Mouse (Mus musculus) liver, adult 2 months (tissue): ENCODE measurements around the gene C1qtnf5. TPM values are rescaled to one million over a fixed set of nuclear protein-coding genes. Genes with fewer than 3 reads are reported as not detected.
A peak's percentile ranks its signal among the peaks of the same experiment; 100 is the strongest.

Experiments used
- DNase-seq: peaks from one replicate; pipeline ENCODE4 v3.0.0-alpha.2; 2011; ENCODE audit warnings: low read depth, low spot score; ENCODE audit errors: extremely low read depth
- H3K27ac ChIP-seq: fragments of 200-500 bp; replicated peaks from 2 replicates; pipeline ENCODE4 v1.5.1; 2012; ENCODE audit warnings: low read depth, mild to moderate bottlenecking, control low read depth, inconsistent platforms, low read length; ENCODE audit not compliant: insufficient read depth
- H3K27me3 ChIP-seq: fragments of 200-500 bp; 2 replicates; pipeline ENCODE4 v1.6.1; 2012; ENCODE audit warnings: mild to moderate bottlenecking, moderate library complexity, low read length, inconsistent platforms; ENCODE audit not compliant: control insufficient read depth, insufficient read depth
- H3K36me3 ChIP-seq: fragments of 200-500 bp; 2 replicates; pipeline ENCODE4 v1.6.1; 2012; ENCODE audit warnings: low read length, inconsistent platforms; ENCODE audit not compliant: control insufficient read depth, insufficient read depth
- H3K4me1 ChIP-seq: fragments of 200-500 bp; 2 replicates; pipeline ENCODE4 v1.6.1; 2011; ENCODE audit warnings: low read length; ENCODE audit not compliant: control insufficient read depth, insufficient read depth
- H3K4me3 ChIP-seq: fragments of 200-500 bp; 2 replicates; pipeline ENCODE4 v1.5.1; 2011; ENCODE audit warnings: low read depth, mild to moderate bottlenecking, control low read depth, low read length, moderate library complexity; ENCODE audit not compliant: insufficient read depth
- H3K79me2 ChIP-seq: fragments of 200-500 bp; 2 replicates; pipeline ENCODE4 v1.6.1; 2012; ENCODE audit warnings: inconsistent platforms, mild to moderate bottlenecking, low read length, moderate library complexity; ENCODE audit not compliant: control insufficient read depth, insufficient read depth
- H3K9ac ChIP-seq: fragments of 200-500 bp; 2 replicates; pipeline ENCODE4 v1.6.1; 2012; ENCODE audit warnings: low read depth, mild to moderate bottlenecking, control low read depth, inconsistent platforms, low read length
- CTCF ChIP-seq: fragments of 200-500 bp; IDR thresholded peaks from 2 replicates; pipeline ENCODE4 v1.5.1; 2011; ENCODE audit warnings: low read depth, low read length, control low read depth
- POLR2A ChIP-seq: fragments of 200-500 bp; IDR thresholded peaks from 2 replicates; pipeline ENCODE4 v1.6.1; 2011; ENCODE audit warnings: low read length, control low read depth; ENCODE audit not compliant: insufficient read depth; ENCODE audit errors: extremely low read depth
- WGBS: fragments of 180-500 bp; shearing (Covaris S2); methylation state at CpG from one replicate; pipeline ENCODE4 v1.1.7; 2018; 5-methylcytosine and 5-hydroxymethylcytosine counted together
- polyA plus RNA-seq: library from polyadenylated mRNA; depleted of rRNA; stranded (reverse); fragments of >200 nt; gene quantifications from 2 replicates; pipeline ENCODE4 v1.2.3, GENCODE M21; 2012
- total RNA-seq: library from RNA; depleted of rRNA; stranded (reverse); fragments of >200 nt; gene quantifications from 2 replicates; pipeline ENCODE4 v1.2.3, GENCODE M21; 2014

Gene C1qtnf5
- total and polyA plus RNA-seq, 2 experiments = 3.0 to 5.7 TPM

GRCm38 (mm10) chr9:44119011-44119410 lies 12.0 kb downstream of the C1qtnf5 start:
- Histone ChIP-seq H3K27ac (no peak overlapping the region), H3K4me3 (no peak overlapping the region), H3K4me1 (no peaks in the 10 kb centered on the region; the same call in 1 of the 2 replicates), H3K9ac (no peak overlapping the region), H3K36me3 (no peaks in the 10 kb centered on the region), H3K79me2 (no peaks in the 10 kb centered on the region), H3K27me3 (no peaks in the 10 kb centered on the region)
- DNase-seq = peak; percentile 20
- 65% methylated on average over 5 of the region's 5 CpGs for WGBS
- peak; percentile 83 for TF ChIP-seq CTCF
- no peak for TF ChIP-seq POLR2A

- H3K9ac ChIP-seq = no peak overlapping the region
- no peak for TF ChIP-seq CTCF
- no peak for TF ChIP-seq POLR2A
- DNase-seq = no peak
- H3K4me3 ChIP-seq = no peak overlapping the region
- H3K36me3 ChIP-seq = no peaks in the 10 kb centered on the region
- no peak overlapping the region for H3K27ac ChIP-seq
- no peaks in the 10 kb centered on the region for H3K27me3 ChIP-seq
- H3K4me1 ChIP-seq = no peaks in the 10 kb centered on the region
- no peaks in the 10 kb centered on the region for H3K79me2 ChIP-seq
- 79% methylated on average over 8 of the region's 8 CpGs for WGBS
These were observed 13.0 kb downstream of the C1qtnf5 start for GRCm38 (mm10) chr9:44119948-44120465.

- Histone ChIP-seq H3K36me3 (no peaks in the 10 kb centered on the region), H3K4me1 (peaks cover 14% of the 10 kb centered on the region), H3K27me3 (no peaks in the 10 kb centered on the region), H3K9ac (no peak overlapping the region), H3K27ac (no peak overlapping the region), H3K79me2 (no peaks in the 10 kb centered on the region), H3K4me3 (no peak overlapping the region)
- TF ChIP-seq CTCF (peak; percentile 54), POLR2A (no peak)
- WGBS = 72% methylated on average over 6 of the region's 6 CpGs
- no peak for DNase-seq
These were observed 17.3 kb downstream of the C1qtnf5 start for GRCm38 (mm10) chr9:44124317-44124716.

GRCm38 (mm10) chr9:44125026-44125425 lies 18.0 kb downstream of the C1qtnf5 start:
- WGBS = 76% methylated on average over 5 of the region's 5 CpGs
- Histone ChIP-seq H3K27ac (no peak overlapping the region), H3K27me3 (peaks cover under 1% of the 10 kb centered on the region; the same call in 1 of the 2 replicates), H3K4me1 (peaks cover 14% of the 10 kb centered on the region), H3K79me2 (no peaks in the 10 kb centered on the region), H3K4me3 (no peak overlapping the region), H3K9ac (no peak overlapping the region), H3K36me3 (no peaks in the 10 kb centered on the region)
- TF ChIP-seq POLR2A = no peak
- no peak for TF ChIP-seq CTCF
- no peak for DNase-seq

GRCm38 (mm10) chr9:44125546-44126428 lies 18.7 kb downstream of the C1qtnf5 start:
- Histone ChIP-seq H3K4me1 (peaks cover 14% of the 10 kb centered on the region), H3K4me3 (no peak overlapping the region), H3K9ac (no peak overlapping the region), H3K79me2 (no peaks in the 10 kb centered on the region), H3K36me3 (no peaks in the 10 kb centered on the region), H3K27me3 (peaks cover 4% of the 10 kb centered on the region; the same call in 1 of the 2 replicates), H3K27ac (no peak overlapping the region)
- peak; percentile 72 for DNase-seq
- WGBS = 34% methylated on average over 18 of the region's 18 CpGs
- TF ChIP-seq CTCF (peak; percentile 77), POLR2A (no peak)

GRCm38 (mm10) chr9:44126746-44127145 lies 19.7 kb downstream of the C1qtnf5 start:
- peaks cover 14% of the 10 kb centered on the region for H3K4me1 ChIP-seq
- peaks cover 4% of the 10 kb centered on the region; the same call in 1 of the 2 replicates for H3K27me3 ChIP-seq
- H3K4me3 ChIP-seq = no peak overlapping the region
- no peaks in the 10 kb centered on the region for H3K36me3 ChIP-seq
- DNase-seq = peak; percentile 77
- H3K9ac ChIP-seq = no peak overlapping the region
- WGBS = 32% methylated on average over 3 of the region's 3 CpGs
- TF ChIP-seq CTCF (no peak), POLR2A (no peak)
- no peaks in the 10 kb centered on the region for H3K79me2 ChIP-seq
- H3K27ac ChIP-seq = peak overlapping the region; percentile 71
